Comparison of ENCODE assay signal across 15 mouse cellular contexts in the genomic region with DNA sequence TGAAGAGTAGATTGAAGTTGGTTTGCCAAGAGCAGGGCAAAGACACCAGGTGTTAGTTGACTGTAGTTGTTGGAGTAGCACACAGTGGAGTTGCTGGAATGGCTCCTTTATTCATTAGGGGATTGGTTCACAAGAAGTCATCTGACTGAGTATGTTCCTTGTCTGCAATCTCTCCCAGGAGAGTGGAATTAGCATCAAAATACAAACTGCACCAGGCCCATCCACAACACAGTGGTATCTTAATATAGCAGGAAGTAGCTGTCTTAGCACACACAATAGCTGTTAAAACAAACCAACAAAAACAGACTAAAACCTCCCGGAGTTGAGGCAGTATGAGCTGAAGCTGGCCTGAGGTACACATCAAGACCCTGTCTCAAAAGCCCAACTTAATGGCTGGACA.
"Had no signal": no experiment of that assay in that cellular context is flagged by ENCODE, and none has a peak within 500 bp of the region (broad histone marks: within the 10 kb centered on the region; RNA-seq: fewer than 3 reads in every experiment).

No protein-coding gene starts in this region.

- H3K36me3 ChIP-seq: neural tube, embryonic 15.5 days; stomach, embryonic 15.5 days had no signal

- H3K4me3 ChIP-seq: neural tube, embryonic 15.5 days; stomach, embryonic 15.5 days had no signal

- H3K4me1 ChIP-seq: neural tube, embryonic 15.5 days; stomach, embryonic 15.5 days had no signal

- DNase-seq: retina, postnatal 1 day; right cerebral cortex, adult 18-20 months; right cerebral cortex, postnatal 14 days; right cerebral cortex, postnatal 25 days; right cerebral cortex, postnatal 4 days; spleen, adult 18-20 months; thymus, adult 18-20 months; thymus, adult 2 months; thymus, postnatal 14 days; thymus, postnatal 25 days; thymus, postnatal 36 days; thymus, postnatal 4 days had no signal

- H3K9me3 ChIP-seq: neural tube, embryonic 15.5 days; stomach, embryonic 15.5 days had no signal

- H3K27ac ChIP-seq: neural tube, embryonic 15.5 days; stomach, embryonic 15.5 days; stomach, postnatal 0 days had no signal

- H3K9ac ChIP-seq: neural tube, embryonic 15.5 days; stomach, embryonic 15.5 days had no signal
